Mouse (Mus musculus) cortical plate, adult 2 months (tissue): ENCODE measurements around the gene Plpp7. TPM values are rescaled to one million over a fixed set of nuclear protein-coding genes. Genes with fewer than 3 reads are reported as not detected.

Experiments used
- H3K27ac ChIP-seq: fragments of 200-500 bp; 2 replicates; pipeline ENCODE4 v1.5.1; 2012; ENCODE audit warnings: low read length, control low read depth, inconsistent platforms; ENCODE audit not compliant: insufficient read depth
- H3K4me1 ChIP-seq: fragments of 200-500 bp; 2 replicates; pipeline ENCODE4 v1.6.1; 2011; ENCODE audit warnings: low read length; ENCODE audit not compliant: control insufficient read depth, insufficient read depth
- H3K4me3 ChIP-seq: fragments of 200-500 bp; 2 replicates; pipeline ENCODE4 v1.5.1; 2011; ENCODE audit warnings: mild to moderate bottlenecking, low read length, control low read depth; ENCODE audit not compliant: insufficient read depth
- CTCF ChIP-seq: fragments of 200-500 bp; IDR thresholded peaks from 2 replicates; pipeline ENCODE4 v1.5.1; 2011; ENCODE audit warnings: mild to moderate bottlenecking, control low read depth, low read length; ENCODE audit not compliant: insufficient read depth; ENCODE audit errors: extremely low read depth
- POLR2A ChIP-seq: fragments of 200-500 bp; IDR thresholded peaks from 2 replicates; pipeline ENCODE4 v1.6.1; 2011; ENCODE audit warnings: mild to moderate bottlenecking, low read length, control low read depth; ENCODE audit not compliant: insufficient read depth; ENCODE audit errors: extremely low read depth
- polyA plus RNA-seq: library from polyadenylated mRNA; depleted of rRNA; stranded (reverse); fragments of >200 nt; gene quantifications from 2 replicates; pipeline ENCODE4 v1.2.3, GENCODE M21; 2012

Plpp7 gene
- polyA plus RNA-seq, 1 experiment: 34.5 TPM

GRCm38 (mm10) chr2:32066005-32066404 is 29.3 kb upstream of the Plpp7 start:
- Histone ChIP-seq H3K4me3 (no peak overlapping the region), H3K27ac (no peak overlapping the region), H3K4me1 (no peaks in the 10 kb centered on the region)
- TF ChIP-seq POLR2A (no peak), CTCF (0 out of 2 replicates have a peak, but pooled peaks have one; percentile 3)

GRCm38 (mm10) chr2:32068811-32069607 is 26.3 kb upstream of the Plpp7 start:
- no peaks in the 10 kb centered on the region for H3K4me1 ChIP-seq
- no peak overlapping the region for H3K27ac ChIP-seq
- no peak overlapping the region for H3K4me3 ChIP-seq
- TF ChIP-seq POLR2A (no peak), CTCF (no peak)

GRCm38 (mm10) chr2:32070747-32071146 is 24.6 kb upstream of the Plpp7 start:
- TF ChIP-seq POLR2A (no peak), CTCF (no peak)
- H3K27ac ChIP-seq: no peak overlapping the region
- H3K4me3 ChIP-seq: no peak overlapping the region
- no peaks in the 10 kb centered on the region for H3K4me1 ChIP-seq

GRCm38 (mm10) chr2:32074404-32074803 is 20.9 kb upstream of the Plpp7 start:
- peaks cover 4% of the 10 kb centered on the region; the same call in 1 of the 2 replicates for H3K4me1 ChIP-seq
- TF ChIP-seq CTCF (no peak), POLR2A (no peak)
- no peak overlapping the region for H3K4me3 ChIP-seq
- no peak overlapping the region for H3K27ac ChIP-seq

- peaks cover 4% of the 10 kb centered on the region for H3K4me1 ChIP-seq
- H3K4me3 ChIP-seq: no peak overlapping the region
- no peak overlapping the region for H3K27ac ChIP-seq
- TF ChIP-seq POLR2A (no peak), CTCF (no peak)
Measured at GRCm38 (mm10) chr2:32075368-32075767, 20.0 kb upstream of the Plpp7 start.

GRCm38 (mm10) chr2:32077744-32078143 is 17.6 kb upstream of the Plpp7 start:
- Histone ChIP-seq H3K4me1 (peaks cover 5% of the 10 kb centered on the region), H3K4me3 (no peak overlapping the region), H3K27ac (no peak overlapping the region)
- TF ChIP-seq POLR2A (no peak), CTCF (no peak)

- Histone ChIP-seq H3K4me1 (peaks cover 5% of the 10 kb centered on the region), H3K27ac (no peak overlapping the region), H3K4me3 (no peak overlapping the region)
- TF ChIP-seq POLR2A: no peak
- no peak for TF ChIP-seq CTCF
Measured at GRCm38 (mm10) chr2:32078522-32078921, 16.8 kb upstream of the Plpp7 start.

- TF ChIP-seq CTCF (no peak), POLR2A (no peak)
- no peak overlapping the region for H3K27ac ChIP-seq
Measured at GRCm38 (mm10) chr2:32079191-32079725, 16.1 kb upstream of the Plpp7 start.

GRCm38 (mm10) chr2:32080681-32081080 is 14.6 kb upstream of the Plpp7 start:
- no peak for TF ChIP-seq CTCF
- TF ChIP-seq POLR2A: no peak
- Histone ChIP-seq H3K4me3 (no peak overlapping the region), H3K27ac (no peak overlapping the region), H3K4me1 (peaks cover 5% of the 10 kb centered on the region)

More at GRCm38 (mm10) chr2:32079191-32079725, 16.1 kb upstream of the Plpp7 start:
- H3K4me1 ChIP-seq: peaks cover 5% of the 10 kb centered on the region
- H3K4me3 ChIP-seq: no peak overlapping the region

GRCm38 (mm10) chr2:32081296-32081929 is 13.9 kb upstream of the Plpp7 start:
- no peak overlapping the region for H3K27ac ChIP-seq
- H3K4me3 ChIP-seq: peak overlapping the region; percentile 83; the same call in 1 of the 2 replicates
- H3K4me1 ChIP-seq: peaks cover 5% of the 10 kb centered on the region
- no peak for TF ChIP-seq CTCF
- no peak for TF ChIP-seq POLR2A
